ENCODE assay signal across 12 mouse cellular contexts in the genomic region with DNA sequence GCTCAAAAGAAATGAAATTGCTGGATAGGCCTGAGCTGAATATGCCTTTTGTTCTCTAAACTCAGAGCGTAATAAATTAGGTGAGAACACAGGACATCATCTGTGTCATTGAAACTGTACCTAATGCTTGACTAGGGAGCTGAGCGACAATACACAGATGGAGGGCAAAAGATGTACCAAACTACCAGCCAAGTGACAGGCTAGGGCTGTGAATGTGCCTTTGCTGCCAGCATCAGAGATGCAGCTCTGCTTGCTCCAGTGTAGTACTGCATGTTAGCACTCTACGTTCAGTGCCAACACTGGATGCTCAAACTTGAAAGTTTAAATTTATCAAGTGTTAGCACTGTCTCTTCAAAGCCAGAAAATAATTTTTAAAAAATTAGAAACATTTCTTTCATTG.
DNase-seq lines count a peak whose midpoint lies in the region; ATAC-seq lines count a peak whose summit lies in the region.
"Had no signal": no experiment of that assay in that cellular context is flagged by ENCODE, and none has a peak within 500 bp of the region (broad histone marks: within the 10 kb centered on the region; RNA-seq: fewer than 3 reads in every experiment).

No protein-coding gene starts in this region.

- peak; percentile 44 for DNase-seq in cerebellum, adult 8-10 months
- DNase-seq in embryo, embryonic 11.5 days (ENCODE audit: low read depth, low spot score) = peak; percentile 13
- no peak for DNase-seq in frontal cortex, postnatal 25 days (ENCODE audit: low spot score in 2 of 2)
- no peak for DNase-seq in Muller cell, postnatal 12 days (ENCODE audit: inconsistent ontology term)
- DNase-seq: kidney, postnatal 14 days; retina, postnatal 1 day had no signal

- H3K4me2 ChIP-seq in midbrain, embryonic 13.5 days (replicated peaks) = no peak overlapping the region
- no peak overlapping the region for H3K4me2 ChIP-seq in midbrain, embryonic 15.5 days
- no peak overlapping the region for H3K4me2 ChIP-seq in neural tube, embryonic 13.5 days
- H3K4me2 ChIP-seq: embryonic facial prominence, embryonic 13.5 days; liver, embryonic 12.5 days had no signal

- ATAC-seq in midbrain, embryonic 13.5 days = 0 out of 2 replicates have a peak, but pooled peaks have one; percentile 45
- no peak; the same call in 1 of the 2 replicates for ATAC-seq in midbrain, embryonic 15.5 days (replicated peaks)
- peak; percentile 81 for ATAC-seq in neural tube, embryonic 13.5 days (ENCODE audit: low read depth)
- ATAC-seq: liver, embryonic 12.5 days had no signal

- WGBS in midbrain, embryonic 13.5 days = 59% methylated on average over 3 of the region's 3 CpGs
- WGBS in midbrain, embryonic 15.5 days = 39% methylated on average over 3 of the region's 3 CpGs
- WGBS in neural tube, embryonic 13.5 days = 21% methylated on average over 3 of the region's 3 CpGs

- H3K9me3 ChIP-seq in midbrain, embryonic 13.5 days = no peaks in the 10 kb centered on the region
- H3K9me3 ChIP-seq in midbrain, embryonic 15.5 days = no peaks in the 10 kb centered on the region
- no peaks in the 10 kb centered on the region for H3K9me3 ChIP-seq in neural tube, embryonic 13.5 days
- H3K9me3 ChIP-seq: embryonic facial prominence, embryonic 13.5 days; heart, embryonic 10.5 days; liver, embryonic 12.5 days had no signal

- no peak overlapping the region for H3K27ac ChIP-seq in midbrain, embryonic 13.5 days
- no peak overlapping the region for H3K27ac ChIP-seq in midbrain, embryonic 15.5 days
- no peak overlapping the region for H3K27ac ChIP-seq in neural tube, embryonic 13.5 days (replicated peaks)
- H3K27ac ChIP-seq: embryonic facial prominence, embryonic 13.5 days; heart, embryonic 10.5 days; liver, embryonic 12.5 days had no signal

- H3K27me3 ChIP-seq in midbrain, embryonic 13.5 days = no peaks in the 10 kb centered on the region
- no peaks in the 10 kb centered on the region for H3K27me3 ChIP-seq in midbrain, embryonic 15.5 days (replicated peaks)
- no peaks in the 10 kb centered on the region for H3K27me3 ChIP-seq in neural tube, embryonic 13.5 days
- H3K27me3 ChIP-seq: embryonic facial prominence, embryonic 13.5 days; liver, embryonic 12.5 days had no signal

- 0 out of 2 replicates have a peak, but pooled peaks cover 3% of the 10 kb centered on the region for H3K4me1 ChIP-seq in midbrain, embryonic 13.5 days (replicated peaks)
- no peaks in the 10 kb centered on the region for H3K4me1 ChIP-seq in midbrain, embryonic 15.5 days
- H3K4me1 ChIP-seq in neural tube, embryonic 13.5 days (replicated peaks) = peaks cover 6% of the 10 kb centered on the region; the same call in 1 of the 2 replicates
- H3K4me1 ChIP-seq: embryonic facial prominence, embryonic 13.5 days; heart, embryonic 10.5 days; liver, embryonic 12.5 days had no signal

- no peak overlapping the region for H3K4me3 ChIP-seq in midbrain, embryonic 13.5 days (replicated peaks)
- H3K4me3 ChIP-seq in midbrain, embryonic 15.5 days = no peak overlapping the region
- no peak overlapping the region for H3K4me3 ChIP-seq in neural tube, embryonic 13.5 days
- H3K4me3 ChIP-seq: embryonic facial prominence, embryonic 13.5 days; heart, embryonic 10.5 days; liver, embryonic 12.5 days had no signal

- no peaks in the 10 kb centered on the region for H3K36me3 ChIP-seq in midbrain, embryonic 13.5 days
- no peaks in the 10 kb centered on the region for H3K36me3 ChIP-seq in midbrain, embryonic 15.5 days (replicated peaks)
- no peaks in the 10 kb centered on the region for H3K36me3 ChIP-seq in neural tube, embryonic 13.5 days
- H3K36me3 ChIP-seq: embryonic facial prominence, embryonic 13.5 days; heart, embryonic 10.5 days; liver, embryonic 12.5 days had no signal

- H3K9ac ChIP-seq in midbrain, embryonic 13.5 days (replicated peaks) = no peak overlapping the region
- H3K9ac ChIP-seq in midbrain, embryonic 15.5 days = no peak overlapping the region
- no peak overlapping the region for H3K9ac ChIP-seq in neural tube, embryonic 13.5 days
- H3K9ac ChIP-seq: embryonic facial prominence, embryonic 13.5 days; liver, embryonic 12.5 days had no signal

Comparison
In these comparisons a context has a peak if more than half of its experiments do, and no peak if none do; other contexts are left out.
1. DNase-seq: peak in cerebellum, adult 8-10 months (single experiment) and embryo, embryonic 11.5 days (single experiment); none in frontal cortex, postnatal 25 days (0 of 2) and Muller cell, postnatal 12 days (single experiment).